Mouse (Mus musculus): Measurements from ENCODE around the gene Cstb. TPM values are rescaled to one million over a fixed set of nuclear protein-coding genes. Genes with fewer than 3 reads are reported as not detected.

Gene Cstb
- total and polyA plus RNA-seq, 3 experiments, result 81.7 to 402 (median 380) TPM

GRCm38 (mm10) chr10:78460463-78460862 lies 35.0 kb downstream of the Cstb start:
- DNase-seq, result no peak

- DNase-seq, result no peak
These were observed 36.3 kb downstream of the Cstb start for GRCm38 (mm10) chr10:78461767-78462166.

GRCm38 (mm10) chr10:78462945-78463768 lies 37.7 kb downstream of the Cstb start:
- DNase-seq, result no peak

- no peak for DNase-seq
These were observed 38.3 kb downstream of the Cstb start for GRCm38 (mm10) chr10:78463769-78464167.

- DNase-seq, result no peak
These were observed 38.8 kb downstream of the Cstb start for GRCm38 (mm10) chr10:78464201-78464791.

GRCm38 (mm10) chr10:78464792-78465207 lies 39.3 kb downstream of the Cstb start, which contains the start of gene Pdxk:
Gene Pdxk, minus strand, starts transcription at chr10:78464975.
- DNase-seq, result peak; percentile 98

- DNase-seq, result no peak
These were observed 40.0 kb downstream of the Cstb start for GRCm38 (mm10) chr10:78465472-78465871.

GRCm38 (mm10) chr10:78466647-78467046 lies 41.2 kb downstream of the Cstb start:
- DNase-seq, result no peak

GRCm38 (mm10) chr10:78467761-78468310 lies 42.4 kb downstream of the Cstb start:
- peak; percentile 71 for DNase-seq

- DNase-seq, result peak; percentile 57
These were observed 45.3 kb downstream of the Cstb start for GRCm38 (mm10) chr10:78470582-78471313.

- peak; percentile 64 for DNase-seq
These were observed 46.6 kb downstream of the Cstb start for GRCm38 (mm10) chr10:78472046-78472445.

- DNase-seq, result no peak
These were observed 48.0 kb downstream of the Cstb start for GRCm38 (mm10) chr10:78473434-78473833.

GRCm38 (mm10) chr10:78474759-78475158 lies 49.3 kb downstream of the Cstb start:
- no peak for DNase-seq

GRCm38 (mm10) chr10:78476821-78477220 lies 51.4 kb downstream of the Cstb start:
- no peak for DNase-seq

Small RNAs within 50 kb of the gene (microRNA-seq; reads per million reads assigned to microRNA genes)
- 0 reads per million in 2 experiments for gene Mir6410
- 0 to 1.2 reads per million in 2 experiments for gene Mir6907
- 0 to 1.7 reads per million in 2 experiments for gene Mir6908

Other genes with a start within 250 kb of the Cstb start
- gene Pwp2, start 240.5 kb upstream of the Cstb start, total RNA-seq (2021), result 10 to 100 TPM; 14.0 to 17.4 TPM
- 7.6 and 10.7 TPM in 2 replicates for gene Pwp2, start 240.5 kb upstream of the Cstb start, polyA plus RNA-seq (2012; rRNA removed)
- gene Trappc10, start 181.0 kb upstream of the Cstb start, total RNA-seq (2021), result 10 to 100 TPM; 50.7 to 51.2 TPM
- gene Trappc10, start 181.0 kb upstream of the Cstb start, polyA plus RNA-seq (2012; rRNA removed), result 47.3 and 62.8 TPM in 2 replicates
- 100 to 1,000 TPM; 346 to 422 TPM for gene Agpat3, start 73.2 kb upstream of the Cstb start, total RNA-seq (2021)
- gene Agpat3, start 73.2 kb upstream of the Cstb start, polyA plus RNA-seq (2012; rRNA removed), result 543 and 654 TPM in 2 replicates
- 100 to 1,000 TPM; 234 to 244 TPM for gene Rrp1, start 12.6 kb upstream of the Cstb start, total RNA-seq (2021)
- gene Rrp1, start 12.6 kb upstream of the Cstb start, polyA plus RNA-seq (2012; rRNA removed), result 52.6 and 73.7 TPM in 2 replicates
- 10 to 100 TPM; 21.7 to 31.2 TPM for gene Pdxk, start 39.3 kb downstream of the Cstb start, total RNA-seq (2021)
- gene Pdxk, start 39.3 kb downstream of the Cstb start, polyA plus RNA-seq (2012; rRNA removed), result 18.7 and 21.3 TPM in 2 replicates
- gene Olfr1358, start 91.8 kb downstream of the Cstb start, total RNA-seq (2021), result not detected
- not detected in 2 replicates for gene Olfr1358, start 91.8 kb downstream of the Cstb start, polyA plus RNA-seq (2012; rRNA removed)
- gene Ilvbl, start 148.7 kb downstream of the Cstb start, total RNA-seq (2021), result 10 to 100 TPM; 39.1 to 70.4 TPM
- gene Ilvbl, start 148.7 kb downstream of the Cstb start, polyA plus RNA-seq (2012; rRNA removed), result 53.5 and 59.3 TPM in 2 replicates
- gene Syde1, start 166.3 kb downstream of the Cstb start, total RNA-seq (2021), result 10 to 100 TPM; 24.3 to 71.0 TPM
- 57.6 and 66.8 TPM in 2 replicates for gene Syde1, start 166.3 kb downstream of the Cstb start, polyA plus RNA-seq (2012; rRNA removed)
- not detected for gene Olfr1357, start 192.4 kb downstream of the Cstb start, total RNA-seq (2021)
- gene Olfr1357, start 192.4 kb downstream of the Cstb start, polyA plus RNA-seq (2012; rRNA removed), result not detected in 2 replicates